Mouse (Mus musculus) G1E (cell line): ENCODE measurements around the gene Shld2. TPM values are rescaled to one million over a fixed set of nuclear protein-coding genes. Genes with fewer than 3 reads are reported as not detected.

Experiments
- ATAC-seq: 2 replicates; pipeline ENCODE4 v1.8.0; 2016; ENCODE audit warnings: mild to moderate bottlenecking; ENCODE audit not compliant: insufficient number of reproducible peaks, poor library complexity, low FRiP score, severe bottlenecking; ENCODE audit errors: extremely low read depth
- DNase-seq: peaks from one replicate; pipeline ENCODE4 v3.0.0; 2012; ENCODE audit warnings: low spot score
- H3K27me3 ChIP-seq: 2 replicates; pipeline ENCODE4 v1.6.1; 2012; ENCODE audit warnings: mild to moderate bottlenecking, low read length, inconsistent platforms; ENCODE audit not compliant: insufficient read depth
- H3K36me3 ChIP-seq: replicated peaks from 2 replicates; pipeline ENCODE3; 2012; ENCODE audit warnings: mild to moderate bottlenecking, inconsistent platforms
- H3K4me1 ChIP-seq: 2 replicates; pipeline ENCODE4 v1.6.1; 2012; ENCODE audit warnings: low read depth, low read length, inconsistent platforms, mixed read lengths; ENCODE audit not compliant: insufficient read depth
- H3K4me3 ChIP-seq: 2 replicates; pipeline ENCODE4 v1.5.1; 2012; ENCODE audit warnings: low read depth, mild to moderate bottlenecking, inconsistent platforms, low read length, moderate library complexity, mixed read lengths
- H3K9me3 ChIP-seq: replicated peaks from 2 replicates; pipeline ENCODE4 v1.6.1; 2012; ENCODE audit warnings: inconsistent platforms
- CTCF ChIP-seq: IDR thresholded peaks from 2 replicates; pipeline ENCODE4 v1.5.1; 2012; ENCODE audit warnings: low read depth, low read length, inconsistent platforms, mixed read lengths
- GATA1 ChIP-seq: IDR thresholded peaks from 2 replicates; pipeline ENCODE4 v1.6.1; 2012; ENCODE audit warnings: borderline replicate concordance, low read length, inconsistent platforms, mixed read lengths
- GATA2 ChIP-seq: IDR thresholded peaks from 2 replicates; pipeline ENCODE4 v1.6.1; 2012; ENCODE audit warnings: low read depth, low read length, inconsistent platforms, borderline replicate concordance
- POLR2AphosphoS5 ChIP-seq: IDR thresholded peaks from 2 replicates; pipeline ENCODE4 v1.6.1; 2012; ENCODE audit warnings: low read depth, low read length, inconsistent platforms; ENCODE audit not compliant: insufficient replicate concordance
- TAL1 ChIP-seq: conservative IDR thresholded peaks from 2 replicates; pipeline ENCODE4 v1.6.1; 2012; ENCODE audit warnings: low read depth, low read length, inconsistent platforms, mixed read lengths
- polyA plus RNA-seq: library from polyadenylated mRNA; stranded (reverse); fragments of >175 nt; gene quantifications from 2 replicates; pipeline ENCODE4 v1.2.3, GENCODE M21; 2012
- total RNA-seq, 2 experiments: library from RNA; stranded (forward) in 1 of 2; stranded (reverse) in 1 of 2; fragments of 200-1000 nt in 1 of 2; fragments of >200 nt in 1 of 2; fragmentation: Nextera tagmentation in 1 of 2; gene quantifications; 2 replicates each; pipeline ENCODE4 v1.2.3; 2014 to 2017

Shld2 gene
- total and polyA plus RNA-seq, 3 experiments: 6.2 to 24.2 (median 14.6) TPM

DNA sequence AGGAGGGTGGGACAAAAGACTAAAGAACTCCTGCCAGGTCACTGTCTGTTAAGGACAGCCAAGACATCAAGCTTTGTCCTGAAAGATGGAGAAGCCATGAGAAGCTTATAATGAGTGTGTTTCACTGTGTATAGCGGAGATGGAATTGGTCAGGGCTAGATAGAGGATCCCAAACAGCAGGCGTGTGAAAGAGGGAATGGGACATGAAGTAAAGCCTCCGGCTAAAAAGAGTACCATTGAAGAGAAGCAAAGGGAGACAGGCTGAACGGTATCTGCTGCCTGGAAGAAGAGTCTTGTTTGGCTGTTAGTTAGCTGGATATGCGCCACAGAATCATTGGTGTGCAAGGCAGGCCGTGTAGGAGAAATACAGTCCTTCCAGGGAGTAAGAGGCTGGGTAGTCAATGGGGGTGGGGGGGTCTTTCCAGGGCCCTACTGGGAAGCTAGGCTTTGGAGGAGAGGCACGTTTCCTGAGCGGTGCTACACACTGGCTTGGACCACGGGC lies 20.4 kb upstream of the Shld2 start:
- H3K27me3 ChIP-seq: no peaks in the 10 kb centered on the region
- DNase-seq (no peak), ATAC-seq (no peak)
- H3K4me3 ChIP-seq: no peak overlapping the region
- H3K9me3 ChIP-seq: no peaks in the 10 kb centered on the region
- TF ChIP-seq GATA2 (no peak), GATA1 (no peak), POLR2AphosphoS5 (no peak), TAL1 (no peak)
- H3K4me1 ChIP-seq: peaks cover 11% of the 10 kb centered on the region
- peaks cover 74% of the 10 kb centered on the region for H3K36me3 ChIP-seq

DNA sequence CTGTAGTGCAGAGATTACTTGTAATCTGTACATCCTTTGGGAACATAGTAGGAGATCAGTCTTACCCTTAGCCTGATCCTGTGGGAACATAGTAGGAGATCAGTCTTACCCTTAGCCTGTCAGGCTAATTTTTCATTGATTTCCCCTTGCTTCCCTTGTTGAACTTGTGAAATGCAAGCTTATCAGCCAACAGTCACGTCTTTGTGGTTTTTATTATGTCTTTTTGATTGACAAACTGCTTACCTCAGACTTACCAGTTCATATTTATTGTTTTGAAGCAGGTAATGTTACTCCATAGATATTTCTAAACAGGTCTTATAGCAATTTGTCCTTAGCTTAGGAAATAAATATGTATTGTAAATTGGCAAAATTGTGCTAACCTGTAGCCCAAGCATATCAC lies 17.3 kb upstream of the Shld2 start:
- ATAC-seq: no peak
- DNase-seq: no peak
- Histone ChIP-seq H3K27me3 (no peaks in the 10 kb centered on the region), H3K9me3 (no peaks in the 10 kb centered on the region), H3K4me3 (no peak overlapping the region), H3K4me1 (peaks cover 11% of the 10 kb centered on the region), H3K36me3 (peaks cover 67% of the 10 kb centered on the region)
- no peak for TF ChIP-seq CTCF
- no peak for TF ChIP-seq TAL1
- TF ChIP-seq GATA1: no peak
- no peak for TF ChIP-seq GATA2
- TF ChIP-seq POLR2AphosphoS5: no peak

DNA sequence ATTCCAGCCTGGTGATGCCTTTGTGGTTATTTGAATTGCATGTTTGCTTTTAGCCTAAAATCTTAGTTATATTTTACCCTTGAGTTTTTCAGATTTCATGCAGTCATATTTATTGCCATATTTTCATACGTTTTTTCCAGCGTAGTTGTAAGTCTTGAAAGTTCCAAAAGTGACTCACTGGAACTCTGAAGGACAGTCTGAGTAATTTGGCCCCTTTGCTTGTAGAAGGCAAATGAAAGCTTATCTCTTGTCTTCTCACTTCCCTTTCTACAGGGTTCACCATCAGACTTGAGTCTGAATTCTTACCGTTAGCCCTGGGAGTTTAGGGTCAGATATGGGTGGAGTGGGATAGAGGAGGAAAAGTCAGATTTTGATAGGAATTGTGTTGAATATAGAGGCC lies 16.3 kb upstream of the Shld2 start:
- Histone ChIP-seq H3K4me3 (no peak overlapping the region), H3K27me3 (no peaks in the 10 kb centered on the region), H3K9me3 (no peaks in the 10 kb centered on the region), H3K4me1 (peaks cover 11% of the 10 kb centered on the region), H3K36me3 (peaks cover 62% of the 10 kb centered on the region)
- ATAC-seq (no peak), DNase-seq (no peak)
- TF ChIP-seq GATA1: no peak
- no peak for TF ChIP-seq POLR2AphosphoS5
- TF ChIP-seq TAL1: no peak
- no peak for TF ChIP-seq GATA2
- TF ChIP-seq CTCF: no peak

DNA sequence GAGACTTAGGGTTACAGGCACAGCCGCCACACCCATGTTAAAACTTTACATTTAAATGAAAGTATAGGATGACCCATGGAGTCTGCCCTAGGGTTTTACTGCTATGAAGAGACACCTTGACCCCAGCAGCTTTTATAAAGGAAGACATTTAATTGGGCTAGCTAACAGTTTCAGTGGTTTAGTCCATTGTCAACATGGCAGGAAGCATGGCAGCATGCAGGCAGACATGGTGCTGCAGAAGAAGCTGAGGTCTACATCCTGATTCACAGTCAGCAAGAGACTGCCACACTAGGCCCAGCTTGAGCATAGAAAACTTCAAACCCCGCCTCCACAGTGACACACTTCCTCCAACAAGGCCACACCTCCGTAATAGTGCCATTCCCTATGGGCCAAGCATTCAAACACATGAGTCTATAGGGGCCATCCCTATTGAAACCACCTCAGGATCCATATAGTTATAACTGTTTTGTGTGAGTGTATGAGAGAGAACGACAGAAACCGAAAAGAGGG lies 13.3 kb upstream of the Shld2 start:
- no peak for DNase-seq
- no peak for ATAC-seq
- Histone ChIP-seq H3K4me1 (peaks cover 11% of the 10 kb centered on the region), H3K4me3 (no peak overlapping the region), H3K36me3 (peaks cover 53% of the 10 kb centered on the region), H3K9me3 (no peaks in the 10 kb centered on the region), H3K27me3 (no peaks in the 10 kb centered on the region)
- no peak for TF ChIP-seq TAL1
- TF ChIP-seq POLR2AphosphoS5: no peak
- TF ChIP-seq GATA1: no peak
- TF ChIP-seq GATA2: no peak
- no peak for TF ChIP-seq CTCF

DNA sequence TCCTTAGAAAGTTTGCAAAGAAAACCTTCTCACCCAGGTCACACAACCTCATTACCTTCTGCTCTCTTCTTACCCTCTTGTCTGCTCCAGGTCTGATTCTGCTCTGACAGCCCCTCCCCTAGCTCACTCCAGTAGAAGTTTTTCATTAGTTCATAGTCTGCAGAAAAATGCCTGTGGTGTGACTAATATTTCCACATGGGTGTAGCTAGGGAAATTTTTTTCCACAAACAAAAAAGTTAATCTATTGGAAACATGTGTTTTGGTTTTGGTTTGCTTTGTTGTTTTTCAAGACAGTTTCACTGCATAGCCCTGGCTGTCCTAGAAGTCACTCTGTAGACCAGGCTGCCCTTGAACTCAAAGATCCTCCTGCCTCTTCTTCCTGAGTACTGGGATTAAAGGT lies 7.8 kb upstream of the Shld2 start:
- no peak for DNase-seq
- no peak for ATAC-seq

DNA sequence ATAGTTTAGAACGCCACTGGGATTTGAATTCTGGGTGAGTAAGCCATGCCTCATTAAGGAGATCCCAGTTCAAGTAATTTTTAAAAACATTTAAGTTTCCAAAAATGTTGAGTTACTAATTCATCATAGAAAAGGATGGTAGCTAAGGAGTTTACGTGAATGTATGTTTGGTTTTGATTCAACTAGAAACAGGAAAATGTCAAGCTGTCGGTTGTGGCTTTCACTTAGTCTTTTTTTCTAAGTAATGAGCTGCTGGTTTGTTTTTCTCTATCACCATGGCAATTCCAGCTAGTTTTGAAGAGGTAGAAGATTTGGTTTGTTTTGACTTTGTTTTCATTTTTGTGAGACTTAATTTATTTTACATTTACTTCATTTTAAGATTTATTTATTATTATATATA lies 7.1 kb upstream of the Shld2 start:
- no peak for ATAC-seq
- peaks cover 41% of the 10 kb centered on the region for H3K36me3 ChIP-seq
- no peaks in the 10 kb centered on the region for H3K9me3 ChIP-seq
- no peaks in the 10 kb centered on the region for H3K27me3 ChIP-seq
- TF ChIP-seq POLR2AphosphoS5 (no peak), GATA2 (no peak), TAL1 (no peak), CTCF (no peak), GATA1 (no peak)
- peaks cover 18% of the 10 kb centered on the region for H3K4me1 ChIP-seq
- DNase-seq: no peak
- H3K4me3 ChIP-seq: no peak overlapping the region

More for the DNA sequence above, 7.8 kb upstream of the Shld2 start:
- peaks cover 39% of the 10 kb centered on the region for H3K36me3 ChIP-seq
- H3K4me1 ChIP-seq: peaks cover 12% of the 10 kb centered on the region
- no peak for TF ChIP-seq POLR2AphosphoS5
- TF ChIP-seq TAL1: no peak
- TF ChIP-seq GATA1: no peak
- no peak for TF ChIP-seq CTCF
- no peak for TF ChIP-seq GATA2
- H3K9me3 ChIP-seq: no peaks in the 10 kb centered on the region
- H3K4me3 ChIP-seq: no peak overlapping the region
- H3K27me3 ChIP-seq: no peaks in the 10 kb centered on the region
